Mouse (Mus musculus) embryonic facial prominence, embryonic 14.5 days (tissue): ENCODE data around the gene Anapc4. TPM values are rescaled to one million over a fixed set of nuclear protein-coding genes. Genes with fewer than 3 reads are reported as not detected.
A peak's percentile ranks its signal among the peaks of the same experiment; 100 is the strongest.

Source experiments
- ATAC-seq: fragments of 200-750 bp; cut with Nextera tagmentation; 2 replicates; pipeline ENCODE4 v1.8.0; 2017; ENCODE audit warnings: low read depth, moderate number of reproducible peaks, moderate TSS enrichment
- DNase-seq: peaks from one replicate; pipeline ENCODE4 v3.0.0-alpha.2; 2015; ENCODE audit warnings: low spot score
- H3K27ac ChIP-seq: fragments of 300-500 bp; sonication (generic); replicated peaks from 2 replicates; pipeline ENCODE4 v1.5.1; 2014; ENCODE audit warnings: low read depth, mild to moderate bottlenecking, low read length, moderate library complexity
- H3K27me3 ChIP-seq: fragments of 300-500 bp; sonication (generic); replicated peaks from 2 replicates; pipeline ENCODE4 v1.6.1; 2014; ENCODE audit warnings: low read length; ENCODE audit not compliant: control insufficient read depth, insufficient read depth
- H3K36me3 ChIP-seq: fragments of 300-500 bp; sonication (generic); 2 replicates; pipeline ENCODE4 v1.6.1; 2014; ENCODE audit warnings: low read length, mixed read lengths; ENCODE audit not compliant: control insufficient read depth, insufficient read depth
- H3K4me1 ChIP-seq: fragments of 300-500 bp; sonication (generic); 2 replicates; pipeline ENCODE4 v1.6.1; 2014; ENCODE audit warnings: antibody characterized with exemption, low read length; ENCODE audit not compliant: control insufficient read depth, insufficient read depth
- H3K4me2 ChIP-seq: fragments of 300-500 bp; sonication (generic); 2 replicates; pipeline ENCODE4 v1.6.1; 2014; ENCODE audit warnings: low read depth, mild to moderate bottlenecking, low read length, moderate library complexity, mixed read lengths
- H3K4me3 ChIP-seq: fragments of 300-500 bp; sonication (generic); 2 replicates; pipeline ENCODE4 v1.5.1; 2014; ENCODE audit warnings: low read depth, mild to moderate bottlenecking, low read length
- H3K9ac ChIP-seq: fragments of 300-500 bp; sonication (generic); 2 replicates; pipeline ENCODE4 v1.6.1; 2014; ENCODE audit warnings: low read depth, mild to moderate bottlenecking, low read length, moderate library complexity, mixed read lengths
- H3K9me3 ChIP-seq: fragments of 300-500 bp; sonication (generic); 2 replicates; pipeline ENCODE4 v1.6.1; 2016; ENCODE audit warnings: low read length; ENCODE audit not compliant: control insufficient read depth
- WGBS: fragments of 180-500 bp; shearing (Covaris S2); extraction: QIAGEN DNeasy Blood & Tissue Kit; methylation state at CpG from one replicate; pipeline ENCODE4 v1.1.7; 2014; 5-methylcytosine and 5-hydroxymethylcytosine counted together
- polyA plus RNA-seq: library from polyadenylated mRNA; unstranded; fragments of >200 nt; fragmentation: Nextera tagmentation; extraction: Ambion mirVana; gene quantifications from 2 replicates; pipeline ENCODE4 v1.2.1, GENCODE M21; 2014

The Anapc4 gene
- polyA plus RNA-seq, 1 experiment from 2014 or later: 103 TPM

DNA sequence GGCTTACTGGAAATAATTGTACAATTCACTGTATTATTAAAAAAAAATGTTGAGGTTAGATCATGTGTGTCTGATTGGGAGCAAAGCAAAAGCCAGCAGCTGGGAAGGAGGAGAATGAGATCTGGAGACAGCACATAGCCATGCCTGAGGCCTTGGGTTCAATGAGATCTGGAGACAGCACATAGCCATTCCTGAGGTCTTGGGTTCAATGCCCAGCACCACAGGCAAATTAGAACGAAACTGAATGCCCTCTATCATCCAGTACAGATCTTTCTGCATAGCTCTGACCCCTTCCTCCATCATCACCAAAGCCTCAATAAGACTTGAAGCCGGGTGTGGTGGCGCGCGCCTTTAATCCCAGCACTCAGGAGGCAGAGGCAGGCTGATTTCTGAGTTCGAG, 23.4 kb upstream of the Anapc4 start:
- 94% methylated on average over 6 of the region's 6 CpGs for WGBS
- ATAC-seq: no peak
- no peaks in the 10 kb centered on the region for H3K4me1 ChIP-seq
- no peak for DNase-seq
- no peak overlapping the region for H3K9ac ChIP-seq
- no peak overlapping the region for H3K4me3 ChIP-seq
- no peaks in the 10 kb centered on the region for H3K9me3 ChIP-seq
- peaks cover 21% of the 10 kb centered on the region for H3K36me3 ChIP-seq
- H3K4me2 ChIP-seq: no peak overlapping the region
- H3K27me3 ChIP-seq: no peaks in the 10 kb centered on the region
- H3K27ac ChIP-seq: no peak overlapping the region

- H3K27me3 ChIP-seq: no peaks in the 10 kb centered on the region
- H3K4me2 ChIP-seq: no peak overlapping the region
- no peak overlapping the region for H3K4me3 ChIP-seq
- 90% methylated on average over 14 of the region's 14 CpGs for WGBS
- no peaks in the 10 kb centered on the region for H3K9me3 ChIP-seq
- H3K4me1 ChIP-seq: no peaks in the 10 kb centered on the region
- peaks cover 26% of the 10 kb centered on the region for H3K36me3 ChIP-seq
- no peak for DNase-seq
- H3K27ac ChIP-seq: no peak overlapping the region
- H3K9ac ChIP-seq: no peak overlapping the region
- no peak for ATAC-seq
Measured at GRCm38 (mm10) chr5:52811056-52811455, 22.8 kb upstream of the Anapc4 start.

- Histone ChIP-seq H3K4me1 (no peaks in the 10 kb centered on the region), H3K9me3 (no peaks in the 10 kb centered on the region), H3K9ac (no peak overlapping the region), H3K4me3 (no peak overlapping the region), H3K27me3 (no peaks in the 10 kb centered on the region), H3K27ac (no peak overlapping the region), H3K36me3 (peaks cover 34% of the 10 kb centered on the region), H3K4me2 (no peak overlapping the region)
- WGBS: 86% methylated on average over 10 of the region's 10 CpGs
- DNase-seq (no peak), ATAC-seq (no peak)
Measured at GRCm38 (mm10) chr5:52812456-52812855, 21.4 kb upstream of the Anapc4 start.

GRCm38 (mm10) chr5:52813312-52813711, 20.5 kb upstream of the Anapc4 start:
- no peak overlapping the region for H3K9ac ChIP-seq
- peaks cover 32% of the 10 kb centered on the region for H3K36me3 ChIP-seq
- H3K4me3 ChIP-seq: no peak overlapping the region
- DNase-seq (no peak), ATAC-seq (no peak)
- H3K4me2 ChIP-seq: no peak overlapping the region
- H3K27ac ChIP-seq: no peak overlapping the region
- no peaks in the 10 kb centered on the region for H3K9me3 ChIP-seq
- WGBS: 91% methylated on average over 7 of the region's 7 CpGs
- H3K27me3 ChIP-seq: no peaks in the 10 kb centered on the region
- H3K4me1 ChIP-seq: no peaks in the 10 kb centered on the region

DNA sequence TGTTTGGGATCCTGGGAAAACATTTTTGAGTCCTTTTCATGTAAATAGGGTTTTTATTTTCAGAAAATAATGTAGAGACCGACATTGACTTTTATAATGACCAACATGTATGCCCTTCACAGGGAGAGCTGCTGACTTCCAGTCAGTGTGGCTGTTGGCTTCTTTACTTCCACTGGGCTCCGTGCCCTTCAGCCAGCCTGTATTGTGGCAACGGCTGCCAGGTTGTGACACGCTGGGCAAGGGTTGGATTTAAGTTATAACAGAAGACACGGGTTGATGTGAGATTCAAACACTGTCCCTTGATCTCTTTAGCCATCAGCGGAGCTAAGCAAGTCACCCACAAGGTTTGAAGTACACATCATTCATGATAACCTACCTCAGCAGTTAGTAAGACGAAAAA, 15.1 kb upstream of the Anapc4 start:
- H3K4me3 ChIP-seq: no peak overlapping the region
- H3K4me1 ChIP-seq: no peaks in the 10 kb centered on the region
- H3K36me3 ChIP-seq: peaks cover 35% of the 10 kb centered on the region
- H3K27ac ChIP-seq: no peak overlapping the region
- ATAC-seq: no peak
- DNase-seq: no peak
- no peaks in the 10 kb centered on the region for H3K9me3 ChIP-seq
- 91% methylated on average over 7 of the region's 7 CpGs for WGBS
- no peak overlapping the region for H3K9ac ChIP-seq
- no peak overlapping the region for H3K4me2 ChIP-seq
- H3K27me3 ChIP-seq: no peaks in the 10 kb centered on the region

GRCm38 (mm10) chr5:52821691-52822090, 12.1 kb upstream of the Anapc4 start:
- no peak overlapping the region for H3K4me3 ChIP-seq
- DNase-seq (peak; percentile 61), ATAC-seq (no peak)
- no peaks in the 10 kb centered on the region for H3K27me3 ChIP-seq
- no peaks in the 10 kb centered on the region for H3K9me3 ChIP-seq
- H3K9ac ChIP-seq: no peak overlapping the region
- H3K4me1 ChIP-seq: no peaks in the 10 kb centered on the region
- no peak overlapping the region for H3K4me2 ChIP-seq
- H3K36me3 ChIP-seq: peaks cover 27% of the 10 kb centered on the region; the same call in 1 of the 2 replicates
- no peak overlapping the region for H3K27ac ChIP-seq
- 25% methylated on average over 3 of the region's 3 CpGs for WGBS

GRCm38 (mm10) chr5:52827923-52828322, 5.9 kb upstream of the Anapc4 start:
- ATAC-seq: no peak
- DNase-seq: no peak
- WGBS: 80% methylated on average over 4 of the region's 4 CpGs

DNA sequence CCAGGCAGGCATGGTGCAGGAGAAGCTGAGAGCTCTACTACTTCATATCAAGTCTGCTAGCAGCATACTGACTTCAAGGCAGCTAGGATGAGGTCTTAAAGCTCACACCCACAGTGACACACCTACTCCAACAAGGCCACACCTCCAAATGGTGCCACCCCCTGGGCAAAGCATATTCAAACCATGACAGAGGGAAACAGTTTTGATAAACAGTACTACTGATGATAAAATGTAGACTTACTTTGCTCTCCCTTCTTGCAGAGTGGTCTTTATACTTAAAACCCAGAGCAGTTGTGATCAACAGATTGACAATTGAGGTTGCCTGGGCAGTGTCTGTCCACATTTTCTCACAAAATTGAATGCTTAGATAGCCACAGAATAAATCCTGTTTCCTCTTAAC, 807 bp upstream of the Anapc4 start:
- H3K4me3 ChIP-seq: peak overlapping the region; percentile 87
- H3K27ac ChIP-seq: peak overlapping the region; percentile 94

More at GRCm38 (mm10) chr5:52827923-52828322, 5.9 kb upstream of the Anapc4 start:
- H3K4me3 ChIP-seq: no peak overlapping the region
- H3K9me3 ChIP-seq: 0 out of 2 replicates have a peak, but pooled peaks cover 4% of the 10 kb centered on the region
- H3K27ac ChIP-seq: no peak overlapping the region
- H3K4me1 ChIP-seq: no peaks in the 10 kb centered on the region
- no peak overlapping the region for H3K9ac ChIP-seq
- H3K27me3 ChIP-seq: no peaks in the 10 kb centered on the region
- H3K36me3 ChIP-seq: 0 out of 2 replicates have a peak, but pooled peaks cover 8% of the 10 kb centered on the region
- H3K4me2 ChIP-seq: no peak overlapping the region

GRCm38 (mm10) chr5:52834386-52834785, 574 bp downstream of the Anapc4 start:
- Histone ChIP-seq H3K9me3 (0 out of 2 replicates have a peak, but pooled peaks cover 4% of the 10 kb centered on the region), H3K4me3 (peak overlapping the region; percentile 87), H3K27ac (peak overlapping the region; percentile 94), H3K27me3 (no peaks in the 10 kb centered on the region), H3K9ac (peak overlapping the region; percentile 91), H3K4me1 (peaks cover 9% of the 10 kb centered on the region), H3K4me2 (peak overlapping the region; percentile 85), H3K36me3 (peaks cover 36% of the 10 kb centered on the region)
- 8% methylated on average over 8 of the region's 8 CpGs for WGBS
- ATAC-seq: no peak
- peak; percentile 14 for DNase-seq

More for the DNA sequence above, 807 bp upstream of the Anapc4 start:
- Histone ChIP-seq H3K9me3 (0 out of 2 replicates have a peak, but pooled peaks cover 4% of the 10 kb centered on the region), H3K27me3 (no peaks in the 10 kb centered on the region), H3K4me1 (peaks cover 9% of the 10 kb centered on the region), H3K9ac (peak overlapping the region; percentile 50), H3K4me2 (peak overlapping the region; percentile 85), H3K36me3 (peaks cover 22% of the 10 kb centered on the region)
- ATAC-seq: no peak
- no peak for DNase-seq
